Mouse (Mus musculus): Measurements from ENCODE around the gene Apom.
"Not testable (repeated sequence)": the region's sequence is repeated elsewhere in the genome, so short reads cannot be mapped to it uniquely, and the experiment has no call there.

Apom gene

GRCm38 (mm10) chr17:35131038-35131437 lies 812 bp downstream of the Apom start:
- in situ Hi-C loops (cut with MboI; ENCODE audit: low sequenced_read_pairs), result no loop called here

GRCm38 (mm10) chr17:35128996-35129395 lies 2.9 kb downstream of the Apom start:
- in situ Hi-C loops (cut with MboI; ENCODE audit: low sequenced_read_pairs), result no loop called here

- in situ Hi-C loops (cut with MboI; ENCODE audit: low sequenced_read_pairs), result no loop called here
These were observed 4.8 kb downstream of the Apom start for GRCm38 (mm10) chr17:35127017-35127416.

- in situ Hi-C loops (cut with MboI; ENCODE audit: low sequenced_read_pairs), result no loop called here
These were observed 5.6 kb downstream of the Apom start, which contains the start of gene D17H6S53E for GRCm38 (mm10) chr17:35126206-35126611. TSS of gene D17H6S53E (plus strand) at chr17:35126373.

- in situ Hi-C loops (cut with MboI; ENCODE audit: low sequenced_read_pairs), result no loop called here
These were observed 6.3 kb downstream of the Apom start for GRCm38 (mm10) chr17:35125578-35125977.

- in situ Hi-C loops (cut with MboI; ENCODE audit: low sequenced_read_pairs), result no loop called here
These were observed 6.8 kb downstream of the Apom start for GRCm38 (mm10) chr17:35125081-35125480.

- in situ Hi-C loops (cut with MboI; ENCODE audit: low sequenced_read_pairs), result not testable (repeated sequence)
These were observed 7.5 kb downstream of the Apom start for GRCm38 (mm10) chr17:35124261-35124896.

GRCm38 (mm10) chr17:35123287-35123686 lies 8.6 kb downstream of the Apom start:
- in situ Hi-C loops (cut with MboI; ENCODE audit: low sequenced_read_pairs), result not testable (repeated sequence)

- in situ Hi-C loops (cut with MboI; ENCODE audit: low sequenced_read_pairs), result no loop called here
These were observed 10.0 kb downstream of the Apom start, which contains the start of gene Csnk2b for GRCm38 (mm10) chr17:35121871-35122303. TSS of gene Csnk2b (minus strand) at chr17:35122053.

- in situ Hi-C loops (cut with MboI; ENCODE audit: low sequenced_read_pairs), result no loop called here
These were observed 10.6 kb downstream of the Apom start, which contains the start of gene Gpank1 for GRCm38 (mm10) chr17:35121143-35121799. TSS of gene Gpank1 (plus strand) at chr17:35121455.

GRCm38 (mm10) chr17:35120745-35121142 lies 11.1 kb downstream of the Apom start:
- in situ Hi-C loops (cut with MboI; ENCODE audit: low sequenced_read_pairs), result no loop called here

GRCm38 (mm10) chr17:35115046-35116019 lies 16.5 kb downstream of the Apom start, which contains the start of gene Ly6g5b:
TSS of gene Ly6g5b (minus strand) at chr17:35115428.
- in situ Hi-C loops (cut with MboI; ENCODE audit: low sequenced_read_pairs), result no loop called here

GRCm38 (mm10) chr17:35111774-35112173 lies 20.1 kb downstream of the Apom start:
- in situ Hi-C loops (cut with MboI; ENCODE audit: low sequenced_read_pairs), result no loop called here

- in situ Hi-C loops (cut with MboI; ENCODE audit: low sequenced_read_pairs), result no loop called here
These were observed 23.8 kb downstream of the Apom start, which contains the start of gene Ly6g5c for GRCm38 (mm10) chr17:35108097-35108496. TSS of gene Ly6g5c (plus strand) at chr17:35108279.

GRCm38 (mm10) chr17:35106522-35106921 lies 25.3 kb downstream of the Apom start:
- in situ Hi-C loops (cut with MboI; ENCODE audit: low sequenced_read_pairs), result no loop called here

- in situ Hi-C loops (cut with MboI; ENCODE audit: low sequenced_read_pairs), result no loop called here
These were observed 26.0 kb downstream of the Apom start for GRCm38 (mm10) chr17:35105740-35106389.

- in situ Hi-C loops (cut with MboI; ENCODE audit: low sequenced_read_pairs), result no loop called here
These were observed 27.1 kb downstream of the Apom start for GRCm38 (mm10) chr17:35104754-35105153.

- in situ Hi-C loops (cut with MboI; ENCODE audit: low sequenced_read_pairs), result no loop called here
These were observed 27.8 kb downstream of the Apom start for GRCm38 (mm10) chr17:35104079-35104478.

- in situ Hi-C loops (cut with MboI; ENCODE audit: low sequenced_read_pairs), result no loop called here
These were observed 28.6 kb downstream of the Apom start for GRCm38 (mm10) chr17:35103221-35103690.

GRCm38 (mm10) chr17:35102299-35102698 lies 29.6 kb downstream of the Apom start:
- in situ Hi-C loops (cut with MboI; ENCODE audit: low sequenced_read_pairs), result no loop called here
